Mouse (Mus musculus) bone marrow, adult 2 months (tissue): Measurements from ENCODE around the gene Snrk.

ENCODE experiments used
- CTCF ChIP-seq: fragments of 200-500 bp; IDR thresholded peaks from 2 replicates; pipeline ENCODE4 v1.5.1; 2011; ENCODE audit warnings: low read length, control low read depth; ENCODE audit not compliant: control insufficient read depth, insufficient read depth
- POLR2A ChIP-seq: fragments of 200-500 bp; IDR thresholded peaks from 2 replicates; pipeline ENCODE4 v1.6.1; 2011; ENCODE audit warnings: low read depth, mild to moderate bottlenecking, control low read depth, low read length, borderline replicate concordance; ENCODE audit not compliant: control insufficient read depth

- TF ChIP-seq CTCF (no peak), POLR2A (no peak)
Observed at GRCm38 (mm10) chr9:122193823-122194222, 76.8 kb downstream of the Snrk start.
